Mouse (Mus musculus) urinary bladder, postnatal 25 days (tissue): Measurements from ENCODE around the gene Adat2.

Experiments
- DNase-seq: peaks from one replicate; pipeline ENCODE4 v3.0.0; 2022; ENCODE audit warnings: low spot score

The Adat2 gene

DNA sequence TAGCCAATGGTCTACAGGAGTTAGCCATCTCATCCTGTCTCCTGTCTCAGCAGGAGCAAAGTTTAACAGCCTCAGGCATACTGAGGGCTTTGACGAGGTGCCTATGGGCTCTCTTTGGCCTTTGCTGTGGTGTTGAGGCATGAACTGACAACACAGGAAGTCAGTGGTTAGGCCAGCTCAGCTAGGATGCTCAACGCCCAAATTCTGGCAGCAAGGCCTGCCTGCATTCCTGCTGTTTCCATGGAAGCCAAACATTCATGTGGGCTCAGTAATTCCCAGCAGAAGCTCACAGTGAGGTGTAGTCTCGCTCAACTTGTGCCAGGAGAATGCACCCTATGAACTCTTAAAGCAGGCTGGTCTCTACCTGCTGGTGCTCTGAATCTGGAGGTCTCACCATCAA, 43.4 kb downstream of the Adat2 start:
- no peak for DNase-seq

DNA sequence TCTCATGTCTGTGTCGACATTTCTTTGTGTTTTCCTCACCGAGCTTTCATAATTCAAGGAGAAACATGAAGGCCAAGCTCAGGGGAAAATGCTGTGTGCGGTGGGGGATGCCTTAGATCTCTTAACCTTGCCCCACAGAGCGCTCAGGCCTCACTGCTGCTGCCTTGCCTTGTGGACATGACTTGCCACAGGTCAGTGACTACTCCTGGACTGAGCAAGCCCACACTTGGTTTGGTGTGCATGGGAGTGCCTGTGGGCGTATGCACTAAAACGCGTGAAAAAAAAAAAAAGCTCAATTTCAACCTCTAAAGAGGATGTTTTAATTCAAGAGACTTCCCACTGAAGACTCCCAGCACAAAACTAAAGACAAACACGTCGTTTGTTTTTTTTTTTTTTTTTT, 44.2 kb downstream of the Adat2 start:
- DNase-seq: no peak

GRCm38 (mm10) chr10:13597491-13597890, 44.8 kb downstream of the Adat2 start:
- DNase-seq: no peak

GRCm38 (mm10) chr10:13600926-13601325, 48.2 kb downstream of the Adat2 start:
- DNase-seq: no peak
